Mouse (Mus musculus) small intestine, adult 2 months (tissue): ENCODE measurements around the gene Trim67. TPM values are rescaled to one million over a fixed set of nuclear protein-coding genes. Genes with fewer than 3 reads are reported as not detected.

Source experiments
- H3K27ac ChIP-seq: fragments of 200-500 bp; 2 replicates; pipeline ENCODE4 v1.5.1; 2012; ENCODE audit warnings: low read depth, low read length, control low read depth, inconsistent platforms; ENCODE audit not compliant: insufficient read depth
- H3K27me3 ChIP-seq: fragments of 200-500 bp; 2 replicates; pipeline ENCODE4 v1.6.1; 2012; ENCODE audit warnings: mild to moderate bottlenecking, moderate library complexity, low read length, inconsistent platforms; ENCODE audit not compliant: control insufficient read depth, insufficient read depth
- H3K36me3 ChIP-seq: fragments of 200-500 bp; 2 replicates; pipeline ENCODE4 v1.6.1; 2012; ENCODE audit warnings: mild to moderate bottlenecking, low read length, control low read depth, inconsistent platforms; ENCODE audit not compliant: control insufficient read depth, insufficient read depth
- H3K4me1 ChIP-seq: fragments of 200-500 bp; 2 replicates; pipeline ENCODE4 v1.6.1; 2012; ENCODE audit warnings: low read length, inconsistent platforms, mixed read lengths; ENCODE audit not compliant: control insufficient read depth, insufficient read depth, insufficient read length
- H3K4me3 ChIP-seq: fragments of 200-500 bp; 2 replicates; pipeline ENCODE4 v1.5.1; 2012; ENCODE audit warnings: low read depth, mild to moderate bottlenecking, control low read depth, inconsistent platforms, low read length, moderate library complexity
- CTCF ChIP-seq: fragments of 200-500 bp; IDR thresholded peaks from 2 replicates; pipeline ENCODE4 v1.5.1; 2012; ENCODE audit warnings: low read depth, mild to moderate bottlenecking, control low read depth, inconsistent platforms, low read length, moderate library complexity, mixed read lengths; ENCODE audit not compliant: insufficient replicate concordance, insufficient read length; ENCODE audit errors: extremely low read depth
- POLR2A ChIP-seq: fragments of 200-500 bp; IDR thresholded peaks from 2 replicates; pipeline ENCODE4 v1.6.1; 2012; ENCODE audit warnings: low read depth, mild to moderate bottlenecking, control low read depth, inconsistent platforms, low read length, moderate library complexity
- WGBS: fragments of 180-500 bp; shearing (Covaris S2); methylation state at CpG from one replicate; pipeline ENCODE4 v1.1.7; 2018; 5-methylcytosine and 5-hydroxymethylcytosine counted together
- polyA plus RNA-seq: library from polyadenylated mRNA; depleted of rRNA; stranded (reverse); fragments of >200 nt; gene quantifications from 2 replicates; pipeline ENCODE4 v1.2.3, GENCODE M21; 2012; rRNA removed

Trim67 gene
- polyA plus RNA-seq, 1 experiment = 0.05 TPM

- Histone ChIP-seq H3K4me3 (no peak overlapping the region), H3K36me3 (peaks cover 38% of the 10 kb centered on the region), H3K27me3 (no peaks in the 10 kb centered on the region), H3K27ac (no peak overlapping the region), H3K4me1 (no peaks in the 10 kb centered on the region)
- no peak for TF ChIP-seq POLR2A
- no peak for TF ChIP-seq CTCF
- 94% methylated on average over 7 of the region's 7 CpGs for WGBS
Measured at GRCm38 (mm10) chr8:124872081-124872480, 79.2 kb downstream of the Trim67 start.

DNA sequence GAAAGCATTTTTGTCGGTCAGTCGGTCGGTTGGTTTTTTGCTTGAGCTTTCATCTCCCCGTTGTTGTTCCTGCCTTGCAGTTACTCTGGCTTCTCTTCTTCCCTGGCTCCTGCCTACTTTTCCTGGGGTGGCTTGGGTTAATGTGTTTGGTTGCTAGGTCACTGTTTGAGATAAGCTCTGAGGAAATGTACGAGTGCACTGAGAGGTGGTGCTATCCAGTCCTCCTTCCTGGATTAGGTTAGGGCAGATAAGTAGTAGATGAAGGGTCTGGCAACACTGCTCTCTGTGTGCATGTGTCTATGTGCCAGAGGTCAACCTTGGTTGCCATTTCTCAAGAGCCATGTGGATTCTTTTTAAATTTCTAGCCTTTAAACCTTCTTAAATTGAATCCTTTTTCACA lies 79.8 kb downstream of the Trim67 start:
- Histone ChIP-seq H3K4me3 (no peak overlapping the region), H3K36me3 (peaks cover 43% of the 10 kb centered on the region), H3K27ac (no peak overlapping the region), H3K4me1 (no peaks in the 10 kb centered on the region), H3K27me3 (no peaks in the 10 kb centered on the region)
- WGBS = 55% methylated on average over 5 of the region's 5 CpGs
- TF ChIP-seq CTCF = no peak
- TF ChIP-seq POLR2A = no peak

DNA sequence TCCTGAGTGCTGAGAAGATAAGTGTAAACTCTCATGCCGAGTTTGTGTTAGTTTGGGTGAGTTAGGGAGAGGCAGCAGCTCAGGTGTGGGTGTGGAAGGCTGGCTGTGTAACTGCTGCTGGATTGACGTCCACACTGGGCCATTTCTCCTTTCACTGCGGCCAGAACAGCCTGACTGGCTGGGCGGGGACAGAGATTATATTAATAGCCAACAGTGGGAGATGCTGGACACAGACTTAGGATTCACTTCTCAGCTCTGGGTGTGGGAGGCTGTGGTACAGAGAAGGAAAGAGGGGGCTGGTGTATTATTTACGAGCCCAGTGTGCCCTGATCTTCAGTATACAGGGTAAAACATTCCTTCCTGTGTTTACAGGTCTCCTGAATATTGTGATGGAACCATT lies 85.2 kb downstream of the Trim67 start:
- Histone ChIP-seq H3K4me1 (no peaks in the 10 kb centered on the region), H3K27me3 (no peaks in the 10 kb centered on the region), H3K4me3 (no peak overlapping the region), H3K36me3 (peaks cover 70% of the 10 kb centered on the region), H3K27ac (no peak overlapping the region)
- 80% methylated on average over 5 of the region's 5 CpGs for WGBS
- TF ChIP-seq POLR2A (no peak), CTCF (no peak)

DNA sequence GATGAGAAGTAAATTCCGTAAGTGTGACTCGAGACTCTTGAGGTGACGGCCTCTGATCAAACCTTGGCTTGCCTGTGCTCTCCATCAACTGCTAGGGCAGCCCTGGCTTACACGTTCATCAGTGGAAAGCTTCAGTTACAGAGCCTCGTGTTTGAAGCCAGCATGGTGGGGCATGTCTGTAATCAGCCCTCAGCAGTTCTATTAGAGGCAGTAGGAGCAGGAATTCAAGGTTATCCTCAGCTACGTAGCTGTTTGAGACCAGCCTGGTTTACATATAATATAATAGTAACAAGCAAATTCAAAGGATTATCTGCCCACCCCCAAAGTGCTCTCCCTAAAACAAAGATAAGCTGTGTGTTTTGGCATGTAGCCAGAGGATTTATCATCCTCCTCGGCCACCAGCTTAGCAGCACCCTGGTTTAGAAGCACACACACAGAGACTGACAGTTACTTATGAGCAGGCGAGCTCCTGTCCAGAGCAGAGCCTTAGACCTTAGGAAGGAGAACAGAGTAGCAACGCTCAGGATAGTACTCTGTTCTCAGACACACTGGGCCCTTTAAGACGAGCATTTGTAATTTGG lies 86.1 kb downstream of the Trim67 start:
- WGBS = 68% methylated on average over 10 of the region's 10 CpGs
- Histone ChIP-seq H3K4me1 (no peaks in the 10 kb centered on the region), H3K27me3 (no peaks in the 10 kb centered on the region), H3K36me3 (peaks cover 71% of the 10 kb centered on the region), H3K4me3 (no peak overlapping the region), H3K27ac (no peak overlapping the region)
- no peak for TF ChIP-seq POLR2A
- no peak for TF ChIP-seq CTCF

Other genes with a start within 250 kb of the Trim67 start
- 10.7 and 36.2 TPM in 2 replicates for gene Agt, start 223.4 kb upstream of the Trim67 start, polyA plus RNA-seq
- 8.2 and 11.4 TPM in 2 replicates for gene Capn9, start 217.0 kb upstream of the Trim67 start, polyA plus RNA-seq
- gene 2310022B05Rik, start 129.7 kb upstream of the Trim67 start, polyA plus RNA-seq = 11.7 and 35.0 TPM in 2 replicates
- 8.1 and 11.4 TPM in 2 replicates for gene Ttc13, start 71.1 kb upstream of the Trim67 start, polyA plus RNA-seq
- gene Arv1, start 71.0 kb upstream of the Trim67 start, polyA plus RNA-seq = 6.5 and 7.0 TPM in 2 replicates
- 1.4 and 1.7 TPM in 2 replicates for gene Fam89a, start 41.3 kb upstream of the Trim67 start, polyA plus RNA-seq
- 12.1 and 17.6 TPM in 2 replicates for gene Gnpat, start 69.9 kb downstream of the Trim67 start, polyA plus RNA-seq
- gene 2810004N23Rik, start 70.0 kb downstream of the Trim67 start, polyA plus RNA-seq = 3.3 and 5.4 TPM in 2 replicates
- gene Exoc8, start 104.6 kb downstream of the Trim67 start, polyA plus RNA-seq = 7.0 and 9.1 TPM in 2 replicates
- 4.2 and 9.0 TPM in 2 replicates for gene Sprtn, start 104.8 kb downstream of the Trim67 start, polyA plus RNA-seq
- 10.6 and 20.1 TPM in 2 replicates for gene Egln1, start 156.2 kb downstream of the Trim67 start, polyA plus RNA-seq
- gene Tsnax, start 219.9 kb downstream of the Trim67 start, polyA plus RNA-seq = 8.1 and 12.0 TPM in 2 replicates